Mouse (Mus musculus): ENCODE data around the gene Cnnm4. TPM values are rescaled to one million over a fixed set of nuclear protein-coding genes. Genes with fewer than 3 reads are reported as not detected.

Gene Cnnm4
- total and polyA plus RNA-seq, 2 experiments from 2014 or later, result 10.0 to 18.5 TPM

GRCm38 (mm10) chr1:36457388-36458014 is 13.9 kb upstream of the Cnnm4 start:
- Histone ChIP-seq H3K27me3 (ENCODE audit: insufficient read depth, low read length) (no peaks in the 10 kb centered on the region), H3K9me3 (ENCODE audit: low read length) (no peaks in the 10 kb centered on the region), H3K4me3 (ENCODE audit: low read length) (no peak overlapping the region), H3K27ac (no peak overlapping the region), H3K9ac (replicated peaks; ENCODE audit: low read length) (no peak overlapping the region), H3K36me3 (ENCODE audit: insufficient read depth, low read length) (no peaks in the 10 kb centered on the region), H3K4me2 (ENCODE audit: low read depth, low read length) (no peak overlapping the region), H3K4me1 (ENCODE audit: insufficient read depth, low read length) (0 out of 2 replicates have a peak, but pooled peaks cover 2% of the 10 kb centered on the region)
- DNase-seq (ENCODE audit: low spot score) (no peak), ATAC-seq (no peak)
- no peak for TF ChIP-seq CTCF (IDR thresholded peaks at IDR 0.05; ENCODE audit: low read depth)
- 46% methylated on average over 7 of the region's 7 CpGs for WGBS

GRCm38 (mm10) chr1:36458169-36458568 is 13.3 kb upstream of the Cnnm4 start:
- no peak overlapping the region for H3K27ac ChIP-seq
- H3K4me1 ChIP-seq (ENCODE audit: insufficient read depth, low read length), result 0 out of 2 replicates have a peak, but pooled peaks cover 2% of the 10 kb centered on the region
- H3K9me3 ChIP-seq (ENCODE audit: low read length), result no peaks in the 10 kb centered on the region
- no peak for TF ChIP-seq CTCF (IDR thresholded peaks at IDR 0.05; ENCODE audit: low read depth)
- no peak overlapping the region for H3K4me2 ChIP-seq (ENCODE audit: low read depth, low read length)
- 84% methylated on average over 5 of the region's 5 CpGs for WGBS
- H3K9ac ChIP-seq (replicated peaks; ENCODE audit: low read length), result no peak overlapping the region
- ATAC-seq (no peak), DNase-seq (ENCODE audit: low spot score) (no peak)
- no peaks in the 10 kb centered on the region for H3K36me3 ChIP-seq (ENCODE audit: insufficient read depth, low read length)
- H3K27me3 ChIP-seq (ENCODE audit: insufficient read depth, low read length), result no peaks in the 10 kb centered on the region
- H3K4me3 ChIP-seq (ENCODE audit: low read length), result no peak overlapping the region

GRCm38 (mm10) chr1:36461829-36462228 is 9.6 kb upstream of the Cnnm4 start:
- no peak overlapping the region for H3K4me2 ChIP-seq (ENCODE audit: low read depth, low read length)
- H3K27ac ChIP-seq, result no peak overlapping the region
- DNase-seq (ENCODE audit: low spot score), result no peak
- 22% methylated on average over 2 of the region's 2 CpGs for WGBS
- H3K4me1 ChIP-seq (ENCODE audit: insufficient read depth, low read length), result 0 out of 2 replicates have a peak, but pooled peaks cover 2% of the 10 kb centered on the region
- H3K36me3 ChIP-seq (ENCODE audit: insufficient read depth, low read length), result no peaks in the 10 kb centered on the region
- ATAC-seq, result no peak
- no peak overlapping the region for H3K4me3 ChIP-seq (ENCODE audit: low read length)
- H3K9me3 ChIP-seq (ENCODE audit: low read length), result no peaks in the 10 kb centered on the region
- no peak for TF ChIP-seq CTCF (IDR thresholded peaks at IDR 0.05; ENCODE audit: low read depth)
- no peak overlapping the region for H3K9ac ChIP-seq (replicated peaks; ENCODE audit: low read length)
- no peaks in the 10 kb centered on the region for H3K27me3 ChIP-seq (ENCODE audit: insufficient read depth, low read length)

- H3K27ac ChIP-seq, result no peak overlapping the region
- no peaks in the 10 kb centered on the region for H3K27me3 ChIP-seq (ENCODE audit: insufficient read depth, low read length)
- H3K4me2 ChIP-seq (ENCODE audit: low read depth, low read length), result no peak overlapping the region
- no peak for TF ChIP-seq CTCF (IDR thresholded peaks at IDR 0.05; ENCODE audit: low read depth)
- no peaks in the 10 kb centered on the region for H3K9me3 ChIP-seq (ENCODE audit: low read length)
- ATAC-seq (no peak), DNase-seq (ENCODE audit: low spot score) (no peak)
- 0 out of 2 replicates have a peak, but pooled peaks cover 2% of the 10 kb centered on the region for H3K4me1 ChIP-seq (ENCODE audit: insufficient read depth, low read length)
- H3K36me3 ChIP-seq (ENCODE audit: insufficient read depth, low read length), result no peaks in the 10 kb centered on the region
- H3K9ac ChIP-seq (replicated peaks; ENCODE audit: low read length), result no peak overlapping the region
- WGBS, result 81% methylated on average over 4 of the region's 4 CpGs
- H3K4me3 ChIP-seq (ENCODE audit: low read length), result no peak overlapping the region
Observed at GRCm38 (mm10) chr1:36465641-36466160, 5.7 kb upstream of the Cnnm4 start.

- no peak overlapping the region for H3K27ac ChIP-seq
- TF ChIP-seq CTCF (IDR thresholded peaks at IDR 0.05; ENCODE audit: low read depth), result no peak
- no peak overlapping the region for H3K4me3 ChIP-seq (ENCODE audit: low read length)
- no peak overlapping the region for H3K4me2 ChIP-seq (ENCODE audit: low read depth, low read length)
- no peak overlapping the region for H3K9ac ChIP-seq (replicated peaks; ENCODE audit: low read length)
- H3K27me3 ChIP-seq (ENCODE audit: insufficient read depth, low read length), result no peaks in the 10 kb centered on the region
- peaks cover 5% of the 10 kb centered on the region; the same call in 1 of the 2 replicates for H3K4me1 ChIP-seq (ENCODE audit: insufficient read depth, low read length)
- H3K36me3 ChIP-seq (ENCODE audit: insufficient read depth, low read length), result no peaks in the 10 kb centered on the region
- WGBS, result 63% methylated on average over 5 of the region's 5 CpGs
- no peak for DNase-seq (ENCODE audit: low spot score)
- H3K9me3 ChIP-seq (ENCODE audit: low read length), result no peaks in the 10 kb centered on the region
- no peak for ATAC-seq
Observed at GRCm38 (mm10) chr1:36467446-36467845, 4.0 kb upstream of the Cnnm4 start.

- Histone ChIP-seq H3K36me3 (ENCODE audit: insufficient read depth, low read length) (no peaks in the 10 kb centered on the region), H3K27me3 (ENCODE audit: insufficient read depth, low read length) (no peaks in the 10 kb centered on the region), H3K4me2 (ENCODE audit: low read depth, low read length) (no peak overlapping the region; the same call in 1 of the 2 replicates), H3K9me3 (ENCODE audit: low read length) (no peaks in the 10 kb centered on the region), H3K27ac (no peak overlapping the region), H3K4me3 (ENCODE audit: low read length) (no peak overlapping the region), H3K9ac (replicated peaks; ENCODE audit: low read length) (no peak overlapping the region), H3K4me1 (ENCODE audit: insufficient read depth, low read length) (peaks cover 30% of the 10 kb centered on the region)
- no peak for ATAC-seq
- 44% methylated on average over 2 of the region's 2 CpGs for WGBS
- no peak for DNase-seq (ENCODE audit: low spot score)
- TF ChIP-seq CTCF (IDR thresholded peaks at IDR 0.05; ENCODE audit: low read depth), result no peak
Observed at GRCm38 (mm10) chr1:36469811-36470444, 1.5 kb upstream of the Cnnm4 start.

- DNase-seq (ENCODE audit: low spot score), result no peak
- Histone ChIP-seq H3K4me3 (ENCODE audit: low read length) (peak overlapping the region; percentile 72), H3K27me3 (ENCODE audit: insufficient read depth, low read length) (no peaks in the 10 kb centered on the region), H3K36me3 (ENCODE audit: insufficient read depth, low read length) (no peaks in the 10 kb centered on the region), H3K4me2 (ENCODE audit: low read depth, low read length) (peak overlapping the region; percentile 83), H3K4me1 (ENCODE audit: insufficient read depth, low read length) (peaks cover 40% of the 10 kb centered on the region), H3K9me3 (ENCODE audit: low read length) (no peaks in the 10 kb centered on the region), H3K9ac (replicated peaks; ENCODE audit: low read length) (peak overlapping the region; percentile 71), H3K27ac (peak overlapping the region; percentile 73; the same call in 1 of the 2 replicates)
- 15% methylated on average over 18 of the region's 18 CpGs for WGBS
- peak; percentile 22 for ATAC-seq
- no peak for TF ChIP-seq CTCF (IDR thresholded peaks at IDR 0.05; ENCODE audit: low read depth)
Observed at GRCm38 (mm10) chr1:36472106-36472440, 653 bp downstream of the Cnnm4 start.
